34 mouse cellular contexts compared by ENCODE assay signal in the genomic region with DNA sequence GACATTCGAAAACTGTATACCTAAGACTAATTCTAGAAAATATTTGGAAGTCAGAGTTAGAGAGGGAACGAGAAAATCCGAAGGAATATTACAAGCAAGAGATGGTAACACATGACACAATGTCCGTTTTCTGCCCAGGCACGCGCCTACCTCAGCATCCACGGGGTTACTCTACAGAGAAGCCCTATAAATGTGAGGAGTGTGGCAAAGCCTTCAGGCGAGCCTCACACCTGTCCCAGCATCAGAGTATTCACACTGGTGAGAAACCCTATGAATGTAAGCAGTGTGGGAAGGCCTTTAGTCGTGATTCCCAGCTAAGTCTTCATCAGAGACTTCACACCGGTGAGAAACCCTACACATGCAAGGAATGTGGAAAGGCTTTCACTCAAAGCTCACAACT.
"Had no signal": no experiment of that assay in that cellular context is flagged by ENCODE, and none has a peak within 500 bp of the region (broad histone marks: within the 10 kb centered on the region; RNA-seq: fewer than 3 reads in every experiment).

No protein-coding gene starts in this region.

- H3K9ac ChIP-seq: heart, embryonic 13.5 days; heart, embryonic 15.5 days; hindbrain, embryonic 12.5 days; hindbrain, embryonic 13.5 days; hindbrain, embryonic 14.5 days; hindbrain, embryonic 15.5 days; intestine, embryonic 15.5 days; kidney, embryonic 15.5 days had no signal

- H3K4me1 ChIP-seq: heart, embryonic 13.5 days; heart, embryonic 15.5 days; hindbrain, embryonic 10.5 days; hindbrain, embryonic 12.5 days; hindbrain, embryonic 13.5 days; hindbrain, embryonic 15.5 days; intestine, embryonic 15.5 days; kidney, embryonic 15.5 days had no signal

- H3K27ac ChIP-seq: heart, embryonic 13.5 days; heart, embryonic 15.5 days; hindbrain, embryonic 10.5 days; hindbrain, embryonic 12.5 days; hindbrain, embryonic 13.5 days; hindbrain, embryonic 14.5 days; hindbrain, embryonic 15.5 days; hindbrain, postnatal 0 days; intestine, embryonic 15.5 days; kidney, embryonic 15.5 days; kidney, postnatal 0 days; layer of hippocampus, adult 2 months; left cerebral cortex, adult 2 months had no signal

- H3K4me2 ChIP-seq: heart, embryonic 11.5 days; heart, embryonic 13.5 days; heart, embryonic 15.5 days; hindbrain, embryonic 12.5 days; hindbrain, embryonic 13.5 days; hindbrain, embryonic 14.5 days; hindbrain, embryonic 15.5 days; intestine, embryonic 15.5 days; kidney, embryonic 15.5 days had no signal

- H3K27me3 ChIP-seq: heart, embryonic 13.5 days; heart, embryonic 15.5 days; hindbrain, embryonic 12.5 days; hindbrain, embryonic 13.5 days; hindbrain, embryonic 15.5 days; intestine, embryonic 15.5 days; kidney, embryonic 15.5 days had no signal

- ATAC-seq: hindbrain, embryonic 16.5 days; hindbrain, postnatal 0 days; inflammation-experienced regulatory T-cells, adult 6 months; intestine, embryonic 15.5 days; intestine, embryonic 16.5 days; intestine, postnatal 0 days had no signal

- H3K4me3 ChIP-seq: heart, embryonic 13.5 days; heart, embryonic 15.5 days; hindbrain, embryonic 10.5 days; hindbrain, embryonic 12.5 days; hindbrain, embryonic 13.5 days; hindbrain, embryonic 15.5 days; intestine, embryonic 15.5 days; kidney, embryonic 15.5 days; layer of hippocampus, adult 2 months; left cerebral cortex, adult 2 months had no signal

- DNase-seq: heart, postnatal 10 days; heart, postnatal 14 days; heart, postnatal 36 days; heart, postnatal 4 days; kidney, adult 11 months; kidney, adult 18-20 months; kidney, adult 2 months; kidney, adult 8-10 months; kidney, adult 9 months; kidney, postnatal 10 days; kidney, postnatal 14 days; kidney, postnatal 25 days; kidney, postnatal 36 days; kidney, postnatal 4 days; layer of hippocampus, adult 9-11 months; layer of hippocampus, postnatal 36 days had no signal
